11 mouse cellular contexts compared by ENCODE assay signal in the genomic region with DNA sequence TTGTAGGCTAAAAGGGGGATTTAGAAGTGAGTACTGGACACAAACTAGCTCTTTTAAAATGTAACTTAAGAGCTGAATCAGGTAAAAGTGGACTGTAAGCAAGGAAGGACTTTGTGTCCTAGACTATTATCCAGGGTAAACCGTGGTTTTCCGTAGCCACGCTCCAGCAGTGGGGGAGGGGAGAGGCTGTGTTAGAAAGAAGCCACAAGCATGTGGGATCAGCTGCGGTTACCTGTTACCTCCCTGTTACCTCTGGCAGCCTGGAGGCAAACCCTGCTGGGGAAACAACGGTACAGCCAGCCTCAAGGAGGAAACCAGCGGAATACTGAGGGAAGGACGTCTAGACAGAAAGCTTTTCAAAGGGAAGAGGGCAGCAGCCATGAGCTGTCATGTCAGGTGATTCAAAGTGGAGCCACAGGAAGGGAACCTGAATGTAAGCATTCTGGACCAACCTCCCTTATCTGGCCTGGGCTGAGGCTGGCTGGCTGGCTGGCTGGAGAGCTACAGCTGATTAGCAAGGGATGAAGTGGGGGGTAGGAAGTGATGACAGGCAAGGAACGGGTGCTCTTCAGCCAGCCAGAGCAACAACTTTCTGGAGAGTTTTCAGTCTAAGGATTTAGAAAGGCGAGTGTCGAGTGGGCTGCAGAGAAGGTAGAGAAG. TPM values are rescaled to one million over a fixed set of nuclear protein-coding genes. Genes with fewer than 3 reads are reported as not detected.
DNase-seq lines count a peak whose midpoint lies in the region; ATAC-seq and TF ChIP-seq lines count a peak whose summit lies in the region.
"Had no signal": no experiment of that assay in that cellular context is flagged by ENCODE, and none has a peak within 500 bp of the region (broad histone marks: within the 10 kb centered on the region; RNA-seq: fewer than 3 reads in every experiment).

No protein-coding gene starts in this region.

- no peaks in the 10 kb centered on the region for H3K9me3 ChIP-seq in lung, embryonic 14.5 days (ENCODE audit: low read depth, low read length)

- intact Hi-C loops in left cerebral cortex, postnatal 4 days (cut with DNase I): loop anchor here (10.0 kb wide), 1 partner anchor 93 kb away; no protein-coding TSS in a partner anchor

- H3K36me3 ChIP-seq in lung, embryonic 14.5 days (ENCODE audit: insufficient read depth): no peaks in the 10 kb centered on the region

- peak; percentile 20 for DNase-seq in embryo, embryonic 10 days (ENCODE audit: low spot score)
- no peak for DNase-seq in embryo, embryonic 10.5 days (ENCODE audit: low spot score)
- DNase-seq in lung, embryonic 14.5 days: peak; percentile 64
- no peak for DNase-seq in lung, adult 2 months
- DNase-seq in kidney, postnatal 10 days: peak; percentile 79
- DNase-seq in left cerebral cortex, postnatal 4 days: no peak
- DNase-seq in thymus, adult 18-20 months: no peak
- DNase-seq: cerebellum, postnatal 10 days had no signal

- H3K4me1 ChIP-seq in lung, embryonic 14.5 days (ENCODE audit: insufficient read depth): 0 out of 2 replicates have a peak, but pooled peaks cover 4% of the 10 kb centered on the region
- H3K4me1 ChIP-seq in lung, adult 2 months (ENCODE audit: control insufficient read depth, insufficient read depth, low read length): no peaks in the 10 kb centered on the region

- H3K27me3 ChIP-seq in lung, embryonic 14.5 days (ENCODE audit: insufficient read depth, low read length): no peaks in the 10 kb centered on the region

- TF ChIP-seq CTCF in lung, embryonic 14.5 days (IDR thresholded peaks at IDR 0.05; ENCODE audit: low read depth): no peak
- no peak for TF ChIP-seq CTCF in lung, adult 2 months (IDR thresholded peaks at IDR 0.05; ENCODE audit: insufficient read depth, low read length)

- ATAC-seq in lung, embryonic 14.5 days (ENCODE audit: insufficient read depth): peak; percentile 71; the same call in 1 of the 2 replicates
- ATAC-seq in megakaryocyte progenitor cell, adult 5-6 weeks (replicated peaks; ENCODE audit: poor library complexity): 0 out of 2 replicates have a peak, but pooled peaks have one; percentile 9

- TF ChIP-seq POLR2A in lung, adult 2 months (IDR thresholded peaks at IDR 0.05; ENCODE audit: borderline replicate concordance, extremely low read depth, low read depth, low read length): no peak

- no peak overlapping the region for H3K9ac ChIP-seq in lung, embryonic 14.5 days

- WGBS in lung, embryonic 14.5 days: 19% methylated on average over 10 of the region's 10 CpGs
- WGBS in lung, adult 2 months: 32% methylated on average over 10 of the region's 10 CpGs

- no peak overlapping the region for H3K4me3 ChIP-seq in lung, embryonic 14.5 days (ENCODE audit: low read depth, low read length)
- no peak overlapping the region for H3K4me3 ChIP-seq in lung, adult 2 months (replicated peaks; ENCODE audit: extremely low read depth, low read depth, low read length)
- H3K4me3 ChIP-seq: erythroblast, embryonic 14.5 days; layer of hippocampus, adult 2 months had no signal

- H3K27ac ChIP-seq in lung, embryonic 14.5 days (ENCODE audit: low read depth): no peak overlapping the region
- H3K27ac ChIP-seq: layer of hippocampus, adult 2 months had no signal

- no peak overlapping the region; the same call in 1 of the 2 replicates for H3K4me2 ChIP-seq in lung, embryonic 14.5 days

RNA-seq across cellular contexts. Expression of gene B3galnt1, which starts 10.5 kb away (rescaled TPM):
- polyA plus RNA-seq in lung, embryonic 14.5 days (2014; fragmentation: Nextera tagmentation; extraction: Ambion mirVana): 31.7 and 32.8 TPM in 2 replicates
- polyA plus RNA-seq in lung, adult 2 months (2012; rRNA removed): 4.7 and 5.4 TPM in 2 replicates
- total RNA-seq in megakaryocyte progenitor cell, adult 5-6 weeks (2015): 0.10 and 0.84 TPM in 2 replicates
- total RNA-seq in megakaryocyte progenitor cell, adult 5-6 weeks (2017): 0.12 and 1.1 TPM in 2 replicates
- total RNA-seq in left cerebral cortex, postnatal 4 days (2021): 10 to 100 TPM; 54.3 to 58.8 TPM
- polyA plus RNA-seq: erythroblast, embryonic 14.5 days had no signal

Comparison
In these comparisons a context has a peak if more than half of its experiments do, and no peak if none do; other contexts are left out.
1. DNase-seq: peak in embryo, embryonic 10 days (single experiment), lung, embryonic 14.5 days (single experiment) and kidney, postnatal 10 days (single experiment); none in embryo, embryonic 10.5 days (single experiment), lung, adult 2 months (single experiment), left cerebral cortex, postnatal 4 days (single experiment) and thymus, adult 18-20 months (0 of 2).
2. RNA of gene B3galnt1, which starts 10.5 kb away (total RNA-seq): 54.3 to 58.8 TPM in left cerebral cortex, postnatal 4 days; 0.10 to 1.1 TPM in megakaryocyte progenitor cell, adult 5-6 weeks; every median in the first group is over 10 times any median in the second.